Mouse (Mus musculus) E14TG2a.4 (cell line): Measurements from ENCODE around the gene Ak8.

Source experiments
- CTCF ChIP-seq: conservative IDR thresholded peaks from 2 replicates; pipeline ENCODE4 v1.5.1; 2014; ENCODE audit warnings: low read length
- NANOG ChIP-seq: IDR thresholded peaks from 2 replicates; pipeline ENCODE4 v1.6.1; 2014; ENCODE audit warnings: borderline replicate concordance, low read length, mixed read lengths
- POU5F1 ChIP-seq: IDR thresholded peaks from 2 replicates; pipeline ENCODE4 v1.6.1; 2014; ENCODE audit warnings: low read length, borderline replicate concordance

GRCm38 (mm10) chr2:28671438-28671837 lies 28.5 kb upstream of the Ak8 start:
- no peak for TF ChIP-seq CTCF
- TF ChIP-seq NANOG, result no peak
- TF ChIP-seq POU5F1, result no peak
